Mouse (Mus musculus): ENCODE measurements around the gene Grhl1. TPM values are rescaled to one million over a fixed set of nuclear protein-coding genes. Genes with fewer than 3 reads are reported as not detected.

Gene Grhl1
- total RNA-seq, 2 experiments from 2014 or later = 0.17 to 0.59 TPM

GRCm38 (mm10) chr12:24572421-24573274 lies 565 bp downstream of the Grhl1 start:
- H3K4me3 ChIP-seq = peak overlapping the region; percentile 85
- no peak for DNase-seq
- intact Hi-C loops (cut with DNase I) = no loop called here

GRCm38 (mm10) chr12:24573275-24573580 lies 1.1 kb downstream of the Grhl1 start:
- TF ChIP-seq CTCF (IDR thresholded peaks at IDR 0.05) = no peak
- no peak overlapping the region for H3K27ac ChIP-seq
- intact Hi-C loops (cut with DNase I) = no loop called here
- DNase-seq = no peak
- no peak overlapping the region for H3K4me3 ChIP-seq

More at GRCm38 (mm10) chr12:24572421-24573274, 565 bp downstream of the Grhl1 start:
- H3K27ac ChIP-seq = peak overlapping the region; percentile 76
- no peak for TF ChIP-seq CTCF (IDR thresholded peaks at IDR 0.05)

GRCm38 (mm10) chr12:24574870-24575269 lies 2.8 kb downstream of the Grhl1 start:
- DNase-seq = no peak
- no peak overlapping the region for H3K27ac ChIP-seq
- no peak for TF ChIP-seq CTCF (IDR thresholded peaks at IDR 0.05)
- intact Hi-C loops (cut with DNase I) = no loop called here
- H3K4me3 ChIP-seq = no peak overlapping the region

- Histone ChIP-seq H3K27ac (no peak overlapping the region), H3K4me3 (no peak overlapping the region)
- intact Hi-C loops (cut with DNase I) = no loop called here
- no peak for DNase-seq
- no peak for TF ChIP-seq CTCF (IDR thresholded peaks at IDR 0.05)
Measured at GRCm38 (mm10) chr12:24580452-24580851, 8.4 kb downstream of the Grhl1 start.

GRCm38 (mm10) chr12:24580996-24581683 lies 9.1 kb downstream of the Grhl1 start:
- no peak for DNase-seq
- Histone ChIP-seq H3K4me3 (no peak overlapping the region), H3K27ac (no peak overlapping the region)
- intact Hi-C loops (cut with DNase I) = no loop called here
- TF ChIP-seq CTCF (IDR thresholded peaks at IDR 0.05) = no peak

- no peak for TF ChIP-seq CTCF (IDR thresholded peaks at IDR 0.05)
- Histone ChIP-seq H3K27ac (no peak overlapping the region), H3K4me3 (no peak overlapping the region)
- intact Hi-C loops (cut with DNase I) = no loop called here
- DNase-seq = no peak
Measured at GRCm38 (mm10) chr12:24583653-24584052, 11.6 kb downstream of the Grhl1 start.

GRCm38 (mm10) chr12:24584835-24585234 lies 12.8 kb downstream of the Grhl1 start:
- TF ChIP-seq CTCF (IDR thresholded peaks at IDR 0.05) = no peak
- H3K27ac ChIP-seq = peak overlapping the region; percentile 40
- no peak overlapping the region for H3K4me3 ChIP-seq
- DNase-seq = peak; percentile 70
- intact Hi-C loops (cut with DNase I) = no loop called here

- DNase-seq = no peak
- intact Hi-C loops (cut with DNase I) = no loop called here
- Histone ChIP-seq H3K27ac (no peak overlapping the region), H3K4me3 (no peak overlapping the region)
- no peak for TF ChIP-seq CTCF (IDR thresholded peaks at IDR 0.05)
Measured at GRCm38 (mm10) chr12:24586193-24586592, 14.1 kb downstream of the Grhl1 start.

- no peak overlapping the region for H3K27ac ChIP-seq
- intact Hi-C loops (cut with DNase I) = no loop called here
- DNase-seq = no peak
- no peak overlapping the region for H3K4me3 ChIP-seq
- TF ChIP-seq CTCF (IDR thresholded peaks at IDR 0.05) = no peak
Measured at GRCm38 (mm10) chr12:24590371-24590770, 18.3 kb downstream of the Grhl1 start.

- TF ChIP-seq CTCF (IDR thresholded peaks at IDR 0.05) = no peak
- intact Hi-C loops (cut with DNase I) = no loop called here
- Histone ChIP-seq H3K27ac (no peak overlapping the region), H3K4me3 (no peak overlapping the region)
- no peak for DNase-seq
Measured at GRCm38 (mm10) chr12:24592055-24592454, 20.0 kb downstream of the Grhl1 start.

- peak overlapping the region; percentile 63 for H3K27ac ChIP-seq
- no peak for TF ChIP-seq CTCF (IDR thresholded peaks at IDR 0.05)
- peak overlapping the region; percentile 65 for H3K4me3 ChIP-seq
- intact Hi-C loops (cut with DNase I) = no loop called here
- DNase-seq = peak; percentile 87
Measured at GRCm38 (mm10) chr12:24592956-24593672, 21.0 kb downstream of the Grhl1 start.

GRCm38 (mm10) chr12:24597376-24597775 lies 25.3 kb downstream of the Grhl1 start:
- DNase-seq = no peak
- no peak for TF ChIP-seq CTCF (IDR thresholded peaks at IDR 0.05)
- Histone ChIP-seq H3K27ac (no peak overlapping the region), H3K4me3 (no peak overlapping the region)
- intact Hi-C loops (cut with DNase I) = no loop called here

- Histone ChIP-seq H3K4me3 (no peak overlapping the region), H3K27ac (no peak overlapping the region)
- intact Hi-C loops (cut with DNase I) = no loop called here
- DNase-seq = no peak
- TF ChIP-seq CTCF (IDR thresholded peaks at IDR 0.05) = no peak
Measured at GRCm38 (mm10) chr12:24599366-24599895, 27.3 kb downstream of the Grhl1 start.

All from gastrocnemius, adult 2 months (tissue).